Mouse (Mus musculus) mouse trophoblast stem cell (cell line): ENCODE results near the gene Scap.
"Not testable (repeated sequence)": the region's sequence is repeated elsewhere in the genome, so short reads cannot be mapped to it uniquely, and the experiment has no call there.

ENCODE experiments used
- in situ Hi-C, 2 experiments: fragments of 300-500 bp; cut with MseI, MboI; formaldehyde crosslinking; loops; 2 replicates in 1 of 2; 3 replicates in 1 of 2; pipeline ENCODE4 v1.15.1; 2025

The Scap gene

GRCm38 (mm10) chr9:110330341-110330740, 2.7 kb upstream of the Scap start:
- in situ Hi-C loops: no loop called here

- in situ Hi-C loops: not testable (repeated sequence)
Measured at GRCm38 (mm10) chr9:110330913-110331312, 2.2 kb upstream of the Scap start.

- in situ Hi-C loops: no loop called here
Measured at GRCm38 (mm10) chr9:110333896-110334259, 790 bp downstream of the Scap start.

GRCm38 (mm10) chr9:110334849-110335248, 1.8 kb downstream of the Scap start:
- in situ Hi-C loops: no loop called here

GRCm38 (mm10) chr9:110340037-110340750, 7.1 kb downstream of the Scap start:
- in situ Hi-C loops: no loop called here

GRCm38 (mm10) chr9:110342008-110342407, 8.9 kb downstream of the Scap start:
- in situ Hi-C loops: no loop called here

- in situ Hi-C loops: no loop called here
Measured at GRCm38 (mm10) chr9:110343805-110344204, 10.7 kb downstream of the Scap start.

GRCm38 (mm10) chr9:110345057-110345739, 12.1 kb downstream of the Scap start:
- in situ Hi-C loops: no loop called here

- in situ Hi-C loops: no loop called here
Measured at GRCm38 (mm10) chr9:110348899-110349298, 15.8 kb downstream of the Scap start.

- in situ Hi-C loops: no loop called here
Measured at GRCm38 (mm10) chr9:110350188-110350587, 17.1 kb downstream of the Scap start.

GRCm38 (mm10) chr9:110350612-110351011, 17.5 kb downstream of the Scap start:
- in situ Hi-C loops: no loop called here

GRCm38 (mm10) chr9:110351350-110351749, 18.3 kb downstream of the Scap start:
- in situ Hi-C loops: no loop called here

- in situ Hi-C loops: no loop called here
Measured at GRCm38 (mm10) chr9:110351932-110352632, 19.0 kb downstream of the Scap start.

GRCm38 (mm10) chr9:110358341-110358740, 25.3 kb downstream of the Scap start:
- in situ Hi-C loops: no loop called here

- in situ Hi-C loops: no loop called here
Measured at GRCm38 (mm10) chr9:110361299-110361698, 28.2 kb downstream of the Scap start.

- in situ Hi-C loops: no loop called here
Measured at GRCm38 (mm10) chr9:110362337-110362736, 29.2 kb downstream of the Scap start.

GRCm38 (mm10) chr9:110366746-110367145, 33.7 kb downstream of the Scap start:
- in situ Hi-C loops: no loop called here

- in situ Hi-C loops: no loop called here
Measured at GRCm38 (mm10) chr9:110369860-110370259, 36.8 kb downstream of the Scap start.

GRCm38 (mm10) chr9:110373871-110374270, 40.8 kb downstream of the Scap start:
- in situ Hi-C loops: no loop called here

- in situ Hi-C loops: no loop called here
Measured at GRCm38 (mm10) chr9:110375668-110376067, 42.6 kb downstream of the Scap start.

- in situ Hi-C loops: not testable (repeated sequence)
Measured at GRCm38 (mm10) chr9:110377655-110378054, 44.6 kb downstream of the Scap start.

GRCm38 (mm10) chr9:110379361-110379760, 46.3 kb downstream of the Scap start:
- in situ Hi-C loops: no loop called here

GRCm38 (mm10) chr9:110380662-110381061, 47.6 kb downstream of the Scap start:
- in situ Hi-C loops: no loop called here
